Mouse (Mus musculus) lung, embryonic 15.5 days (tissue): ENCODE data around the gene Pawr. TPM values are rescaled to one million over a fixed set of nuclear protein-coding genes. Genes with fewer than 3 reads are reported as not detected.
"Not testable (repeated sequence)": the region's sequence is repeated elsewhere in the genome, so short reads cannot be mapped to it uniquely, and the experiment has no call there.

ENCODE experiments used
- ATAC-seq: fragments of 200-750 bp; cut with Nextera tagmentation; 2 replicates; pipeline ENCODE4 v1.8.0; 2017; ENCODE audit warnings: moderate number of reproducible peaks, borderline replicate concordance; ENCODE audit not compliant: low FRiP score, low TSS enrichment; ENCODE audit errors: extremely low read depth
- H3K27ac ChIP-seq: fragments of 300-500 bp; sonication (generic); 2 replicates; pipeline ENCODE4 v1.5.1; 2015; ENCODE audit warnings: moderate library complexity, mild to moderate bottlenecking, inconsistent platforms
- H3K27me3 ChIP-seq: fragments of 300-500 bp; sonication (generic); 2 replicates; pipeline ENCODE4 v1.6.1; 2015; ENCODE audit warnings: inconsistent platforms
- H3K36me3 ChIP-seq: fragments of 300-500 bp; sonication (generic); 2 replicates; pipeline ENCODE4 v1.6.1; 2015; ENCODE audit warnings: inconsistent platforms
- H3K4me1 ChIP-seq: fragments of 300-500 bp; sonication (generic); 2 replicates; pipeline ENCODE4 v1.6.1; 2015; ENCODE audit warnings: inconsistent platforms
- H3K4me2 ChIP-seq: fragments of 300-500 bp; sonication (generic); 2 replicates; pipeline ENCODE4 v1.6.1; 2015; ENCODE audit warnings: inconsistent platforms, mild to moderate bottlenecking, moderate library complexity
- H3K4me3 ChIP-seq: fragments of 300-500 bp; sonication (generic); 2 replicates; pipeline ENCODE4 v1.5.1; 2015; ENCODE audit warnings: mild to moderate bottlenecking, inconsistent platforms
- H3K9ac ChIP-seq: fragments of 300-500 bp; sonication (generic); 2 replicates; pipeline ENCODE4 v1.6.1; 2015; ENCODE audit warnings: inconsistent platforms
- H3K9me3 ChIP-seq: fragments of 300-500 bp; sonication (generic); 2 replicates; pipeline ENCODE4 v1.6.1; 2016; ENCODE audit warnings: inconsistent platforms
- WGBS: fragments of 180-500 bp; shearing (Covaris S2); methylation state at CpG from one replicate; pipeline ENCODE4 v1.1.7; 2015; 5-methylcytosine and 5-hydroxymethylcytosine counted together
- polyA plus RNA-seq: library from polyadenylated mRNA; unstranded; fragments of >200 nt; fragmentation: Nextera tagmentation; extraction: Ambion mirVana; gene quantifications from 2 replicates; pipeline ENCODE4 v1.2.1, GENCODE M21; 2015

The Pawr gene
- polyA plus RNA-seq, 1 experiment from 2014 or later, result 20.8 TPM

GRCm38 (mm10) chr10:108339118-108339517 is 7.2 kb downstream of the Pawr start:
- no peak overlapping the region for H3K9ac ChIP-seq
- H3K4me2 ChIP-seq, result no peak overlapping the region
- WGBS, result 80% methylated on average over 5 of the region's 5 CpGs
- ATAC-seq, result no peak
- H3K36me3 ChIP-seq, result peaks cover 4% of the 10 kb centered on the region; the same call in 1 of the 2 replicates
- H3K27me3 ChIP-seq, result no peaks in the 10 kb centered on the region
- H3K4me3 ChIP-seq, result no peak overlapping the region
- peaks cover 16% of the 10 kb centered on the region for H3K4me1 ChIP-seq
- no peaks in the 10 kb centered on the region for H3K9me3 ChIP-seq
- H3K27ac ChIP-seq, result no peak overlapping the region

GRCm38 (mm10) chr10:108339872-108340271 is 8.0 kb downstream of the Pawr start:
- Histone ChIP-seq H3K4me1 (peaks cover 15% of the 10 kb centered on the region), H3K27ac (no peak overlapping the region), H3K9me3 (no peaks in the 10 kb centered on the region), H3K4me3 (no peak overlapping the region), H3K4me2 (no peak overlapping the region), H3K36me3 (peaks cover 4% of the 10 kb centered on the region; the same call in 1 of the 2 replicates), H3K27me3 (no peaks in the 10 kb centered on the region), H3K9ac (no peak overlapping the region)
- 84% methylated on average over 4 of the region's 4 CpGs for WGBS
- no peak for ATAC-seq

GRCm38 (mm10) chr10:108343734-108344133 is 11.8 kb downstream of the Pawr start:
- ATAC-seq, result no peak
- Histone ChIP-seq H3K9me3 (no peaks in the 10 kb centered on the region), H3K27ac (no peak overlapping the region), H3K4me3 (no peak overlapping the region), H3K4me2 (no peak overlapping the region), H3K27me3 (no peaks in the 10 kb centered on the region), H3K9ac (no peak overlapping the region), H3K4me1 (no peaks in the 10 kb centered on the region), H3K36me3 (peaks cover 7% of the 10 kb centered on the region; the same call in 1 of the 2 replicates)

- no peaks in the 10 kb centered on the region for H3K9me3 ChIP-seq
- no peak overlapping the region; the same call in 1 of the 2 replicates for H3K27ac ChIP-seq
- H3K4me3 ChIP-seq, result no peak overlapping the region
- WGBS, result 75% methylated on average over 9 of the region's 9 CpGs
- H3K9ac ChIP-seq, result no peak overlapping the region
- H3K4me1 ChIP-seq, result peaks cover 9% of the 10 kb centered on the region
- no peaks in the 10 kb centered on the region for H3K27me3 ChIP-seq
- H3K4me2 ChIP-seq, result no peak overlapping the region
- H3K36me3 ChIP-seq, result peaks cover 7% of the 10 kb centered on the region; the same call in 1 of the 2 replicates
- ATAC-seq, result no peak
These were observed 13.2 kb downstream of the Pawr start for GRCm38 (mm10) chr10:108345123-108345522.

GRCm38 (mm10) chr10:108346301-108346700 is 14.4 kb downstream of the Pawr start:
- H3K4me1 ChIP-seq, result peaks cover 11% of the 10 kb centered on the region
- not testable (repeated sequence) for H3K4me3 ChIP-seq, H3K9ac ChIP-seq, H3K36me3 ChIP-seq, H3K27me3 ChIP-seq, H3K27ac ChIP-seq, H3K9me3 ChIP-seq, ATAC-seq, H3K4me2 ChIP-seq
- WGBS, result 84% methylated on average over 4 of the region's 4 CpGs

GRCm38 (mm10) chr10:108350125-108351070 is 18.5 kb downstream of the Pawr start:
- no peaks in the 10 kb centered on the region for H3K9me3 ChIP-seq
- H3K4me3 ChIP-seq, result no peak overlapping the region
- 35% methylated on average over 9 of the region's 9 CpGs for WGBS
- ATAC-seq, result peak; percentile 71; the same call in 1 of the 2 replicates
- H3K4me2 ChIP-seq, result no peak overlapping the region
- no peaks in the 10 kb centered on the region for H3K27me3 ChIP-seq
- H3K4me1 ChIP-seq, result peaks cover 23% of the 10 kb centered on the region
- H3K36me3 ChIP-seq, result no peaks in the 10 kb centered on the region; the same call in 1 of the 2 replicates
- peak overlapping the region; percentile 38 for H3K27ac ChIP-seq
- H3K9ac ChIP-seq, result no peak overlapping the region

GRCm38 (mm10) chr10:108352944-108353343 is 21.0 kb downstream of the Pawr start:
- WGBS, result 76% methylated on average over 10 of the region's 10 CpGs
- no peak overlapping the region for H3K27ac ChIP-seq
- no peaks in the 10 kb centered on the region for H3K9me3 ChIP-seq
- no peak for ATAC-seq
- no peak overlapping the region for H3K4me3 ChIP-seq
- peaks cover 36% of the 10 kb centered on the region for H3K4me1 ChIP-seq
- no peak overlapping the region for H3K4me2 ChIP-seq
- H3K27me3 ChIP-seq, result no peaks in the 10 kb centered on the region
- no peak overlapping the region for H3K9ac ChIP-seq
- H3K36me3 ChIP-seq, result peaks cover 8% of the 10 kb centered on the region; the same call in 1 of the 2 replicates

- Histone ChIP-seq H3K27ac (peak overlapping the region; percentile 66), H3K4me3 (no peak overlapping the region), H3K27me3 (no peaks in the 10 kb centered on the region), H3K9me3 (no peaks in the 10 kb centered on the region), H3K9ac (no peak overlapping the region), H3K4me2 (no peak overlapping the region; the same call in 1 of the 2 replicates), H3K36me3 (peaks cover 10% of the 10 kb centered on the region; the same call in 1 of the 2 replicates), H3K4me1 (peaks cover 32% of the 10 kb centered on the region)
- ATAC-seq, result no peak
- WGBS, result 44% methylated on average over 10 of the region's 10 CpGs
These were observed 22.9 kb downstream of the Pawr start for GRCm38 (mm10) chr10:108354726-108355391.

GRCm38 (mm10) chr10:108355392-108355775 is 23.5 kb downstream of the Pawr start:
- H3K4me2 ChIP-seq, result no peak overlapping the region
- no peaks in the 10 kb centered on the region for H3K27me3 ChIP-seq
- H3K4me3 ChIP-seq, result no peak overlapping the region
- H3K9ac ChIP-seq, result no peak overlapping the region
- H3K4me1 ChIP-seq, result peaks cover 30% of the 10 kb centered on the region
- H3K36me3 ChIP-seq, result peaks cover 10% of the 10 kb centered on the region; the same call in 1 of the 2 replicates
- no peak overlapping the region for H3K27ac ChIP-seq
- no peak for ATAC-seq
- no peaks in the 10 kb centered on the region for H3K9me3 ChIP-seq
- 63% methylated on average over 3 of the region's 3 CpGs for WGBS

GRCm38 (mm10) chr10:108356601-108357187 is 24.8 kb downstream of the Pawr start:
- no peak overlapping the region for H3K4me3 ChIP-seq
- 0 out of 2 replicates have a peak overlapping the region, but pooled peaks have one; percentile 6 for H3K27ac ChIP-seq
- H3K4me2 ChIP-seq, result no peak overlapping the region
- WGBS, result 86% methylated on average over 12 of the region's 12 CpGs
- H3K9ac ChIP-seq, result no peak overlapping the region
- H3K9me3 ChIP-seq, result no peaks in the 10 kb centered on the region
- H3K36me3 ChIP-seq, result peaks cover 10% of the 10 kb centered on the region; the same call in 1 of the 2 replicates
- ATAC-seq, result peak; percentile 44
- H3K27me3 ChIP-seq, result no peaks in the 10 kb centered on the region
- peaks cover 41% of the 10 kb centered on the region for H3K4me1 ChIP-seq

- WGBS, result 71% methylated on average over 16 of the region's 16 CpGs
- H3K4me1 ChIP-seq, result peaks cover 43% of the 10 kb centered on the region
- H3K27ac ChIP-seq, result no peak overlapping the region
- no peak overlapping the region for H3K4me2 ChIP-seq
- no peaks in the 10 kb centered on the region for H3K27me3 ChIP-seq
- H3K36me3 ChIP-seq, result peaks cover 10% of the 10 kb centered on the region; the same call in 1 of the 2 replicates
- no peak overlapping the region for H3K4me3 ChIP-seq
- H3K9me3 ChIP-seq, result no peaks in the 10 kb centered on the region
- ATAC-seq, result no peak
- H3K9ac ChIP-seq, result no peak overlapping the region
These were observed 28.1 kb downstream of the Pawr start for GRCm38 (mm10) chr10:108359974-108360373.
